Mouse (Mus musculus) 3T3-L1 (cell line): ENCODE results near the gene Necap2.
A peak's percentile ranks its signal among the peaks of the same experiment; 100 is the strongest.

Experiments
- DNase-seq: peaks from one replicate; pipeline ENCODE4 v3.0.0-alpha.2; 2015; ENCODE audit warnings: low read depth, low spot score

Necap2 gene

DNA sequence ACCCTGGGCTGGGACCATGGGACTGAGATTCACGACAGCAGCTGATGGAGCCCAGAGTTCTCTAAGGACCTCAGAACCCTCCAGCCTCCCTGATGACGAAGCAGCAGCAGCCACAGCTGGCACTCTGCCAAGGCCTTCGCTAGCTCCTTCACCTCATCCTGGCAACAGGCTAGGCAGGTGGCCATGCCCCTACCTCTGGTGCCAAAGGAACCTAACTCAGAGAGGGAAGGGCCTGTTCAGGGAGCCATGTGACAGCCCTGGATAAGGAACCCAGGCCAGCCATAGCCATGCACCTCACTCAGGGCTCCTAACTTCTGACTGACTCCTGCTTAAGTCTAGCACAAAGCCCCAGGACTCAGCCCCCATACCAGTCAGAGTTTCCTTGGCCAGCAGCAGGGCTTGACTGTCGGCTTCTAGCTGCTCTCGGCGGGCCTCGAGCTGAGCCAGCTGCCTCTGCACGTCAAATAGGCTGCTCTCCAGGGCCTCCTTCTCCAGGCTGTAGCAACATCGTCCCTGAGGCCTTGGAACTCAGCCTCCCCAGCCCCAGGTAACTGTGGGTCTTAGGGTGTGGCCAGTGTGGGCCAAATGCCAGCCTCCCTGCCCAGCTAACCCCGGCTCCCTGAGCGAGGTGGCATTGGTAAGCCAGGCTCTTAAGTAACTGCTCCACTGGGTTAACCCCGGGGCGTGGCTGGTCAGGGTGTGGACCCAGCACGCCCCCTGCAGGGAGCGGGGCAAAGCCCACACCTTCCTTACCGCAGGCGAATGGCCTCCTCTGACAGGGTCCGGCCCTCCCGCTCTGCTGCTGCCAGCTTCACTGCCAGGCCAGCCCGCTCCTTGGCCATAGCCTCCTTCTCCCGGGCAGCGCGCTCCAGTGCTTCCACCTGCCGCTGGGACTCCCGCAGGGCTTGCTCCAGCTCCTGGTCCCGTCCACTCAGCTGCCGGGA lies 44.3 kb downstream of the Necap2 start:
- DNase-seq, result no peak

DNA sequence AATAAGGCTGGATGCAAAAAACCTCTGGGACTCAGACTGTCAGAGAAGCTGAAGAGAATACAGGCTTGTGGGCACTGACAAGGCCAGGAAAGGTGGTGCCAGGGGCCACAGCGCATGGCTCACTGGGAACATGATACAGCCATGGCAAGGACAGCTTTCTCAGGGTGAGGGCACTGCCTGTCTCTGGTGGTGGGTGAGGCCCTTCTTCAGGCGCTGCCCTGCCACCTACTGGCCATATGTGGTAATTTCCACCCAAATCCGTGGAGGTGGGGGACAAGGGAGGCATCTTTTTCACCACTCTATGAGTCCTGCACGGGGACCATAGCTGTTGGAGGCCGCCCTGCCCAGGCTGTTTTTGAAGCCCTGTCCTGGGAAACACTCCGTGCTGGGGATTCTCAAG lies 46.4 kb downstream of the Necap2 start:
- peak; percentile 81 for DNase-seq

DNA sequence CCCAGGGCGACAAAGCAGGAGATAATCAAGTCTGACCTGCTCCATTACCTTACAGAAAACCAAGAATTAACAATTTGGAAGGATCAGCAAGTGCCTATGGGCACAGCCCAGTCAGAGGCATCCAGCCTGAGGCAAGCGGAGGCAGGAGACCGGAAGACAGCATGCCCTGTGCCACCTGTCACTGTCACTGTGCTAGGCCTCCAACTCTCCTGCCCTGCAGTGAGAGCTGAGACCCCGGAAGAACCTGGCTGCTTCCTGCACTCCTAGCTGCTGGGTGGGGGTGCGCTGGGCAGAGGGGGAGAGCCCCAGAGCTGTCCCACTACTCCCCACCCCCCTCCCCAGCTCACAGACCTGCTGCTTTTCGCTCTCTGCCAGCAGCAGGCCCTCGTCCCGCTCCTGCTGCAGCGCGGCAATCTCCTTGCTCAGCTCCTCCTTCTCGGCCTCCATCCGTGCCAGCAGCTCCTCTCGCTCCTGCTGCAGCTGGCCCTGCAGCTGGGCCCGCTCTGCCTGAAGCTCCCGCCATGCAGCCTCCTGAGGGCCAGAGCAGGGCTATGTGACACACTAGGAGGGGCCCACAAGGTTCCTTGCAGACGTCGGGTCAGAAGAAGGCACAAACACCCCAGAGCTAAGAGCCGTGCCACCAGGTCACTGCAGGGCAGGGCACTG lies 47.5 kb downstream of the Necap2 start:
- DNase-seq, result no peak

DNA sequence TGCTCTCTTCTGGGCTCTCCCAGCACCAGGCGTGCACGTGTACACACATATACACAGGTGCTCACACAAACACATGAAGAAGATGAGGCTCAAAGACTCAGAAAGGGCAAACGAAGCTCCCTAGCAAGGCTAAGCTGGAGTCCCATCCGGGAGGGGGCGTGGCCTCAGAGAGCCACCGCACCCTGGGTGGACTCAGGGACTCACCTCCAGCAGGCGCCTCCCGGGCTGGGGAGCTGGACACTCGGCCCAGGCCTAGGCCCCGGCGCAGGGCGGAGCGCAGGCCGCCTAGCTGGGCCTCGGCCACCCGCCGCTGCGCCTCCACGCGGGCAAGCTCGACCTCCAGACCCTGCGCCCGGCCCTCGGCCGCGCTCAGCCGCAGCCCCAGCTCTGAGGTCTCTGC lies 53.2 kb downstream of the Necap2 start:
- no peak for DNase-seq

DNA sequence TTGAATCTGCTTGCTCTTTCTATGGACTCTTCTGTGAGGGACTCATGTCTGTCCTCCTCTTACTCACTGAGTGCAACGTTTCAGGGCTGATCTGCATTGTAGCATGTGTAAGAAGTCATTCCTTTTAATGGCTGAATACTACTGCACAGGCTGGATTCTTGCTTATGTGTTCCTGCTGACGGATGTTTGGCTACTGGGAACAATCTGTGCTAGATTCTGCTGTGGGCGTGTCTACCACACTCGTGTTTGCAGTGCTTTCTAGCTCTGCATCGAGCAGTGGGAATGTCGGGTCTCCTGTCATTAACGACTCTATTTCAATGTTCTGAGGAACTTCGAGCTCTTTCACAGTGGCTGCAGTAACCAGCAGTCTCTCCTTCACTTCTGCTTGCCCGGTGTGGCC lies 54.1 kb downstream of the Necap2 start:
- DNase-seq, result no peak

DNA sequence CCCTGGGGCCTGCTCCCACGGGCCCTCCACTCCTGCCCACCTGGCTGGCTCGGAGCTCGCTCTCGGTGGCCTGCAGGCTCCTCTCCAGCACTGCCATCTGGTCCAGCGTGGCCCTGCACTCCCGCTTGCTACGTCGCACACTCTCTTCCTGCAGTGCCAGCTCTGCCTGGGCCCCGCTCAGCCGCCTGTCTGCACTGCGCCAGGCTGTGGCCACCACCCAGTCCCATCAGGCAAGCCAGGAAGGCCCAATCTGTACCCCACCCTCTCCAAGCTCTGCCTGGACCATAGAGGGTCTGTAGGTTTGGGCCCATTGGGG lies 56.6 kb downstream of the Necap2 start:
- DNase-seq, result no peak

DNA sequence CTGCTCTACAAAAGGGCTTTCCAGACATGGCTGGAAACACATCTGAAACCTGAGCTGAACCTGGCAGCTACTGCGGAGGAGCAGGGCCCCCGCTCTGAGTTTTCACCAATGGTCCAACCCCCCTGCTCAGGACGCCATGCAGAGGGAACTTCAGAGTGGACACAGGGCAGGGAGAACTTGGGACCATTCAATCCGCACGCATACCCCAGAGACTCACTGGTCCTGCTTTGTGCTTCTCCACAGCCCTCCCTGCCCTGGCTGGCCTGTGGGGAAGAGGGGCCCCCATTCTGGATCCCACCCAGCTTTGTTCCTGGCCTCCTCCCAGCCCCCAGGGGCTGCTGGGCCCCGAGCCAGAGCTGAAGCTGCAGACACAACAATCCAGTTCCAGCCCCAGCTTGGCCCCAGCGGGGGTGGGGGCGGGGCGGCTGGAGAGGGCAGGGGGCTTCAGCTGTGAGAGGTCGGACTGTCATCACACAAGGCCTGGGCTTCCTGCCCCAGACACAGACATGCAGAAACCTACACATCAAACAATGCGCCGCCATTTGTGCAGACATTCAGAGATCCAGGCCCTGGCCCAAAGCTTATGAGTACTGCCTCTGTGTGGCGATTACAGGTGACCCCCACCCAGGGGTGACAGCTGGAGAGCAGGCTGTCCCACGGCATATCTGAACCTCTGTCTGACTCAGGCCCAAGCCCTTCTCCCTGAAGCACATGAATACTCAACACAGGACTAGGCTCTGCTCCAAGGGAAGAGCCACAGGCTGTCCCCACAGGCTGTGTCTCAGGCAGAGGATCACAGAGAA lies 57.1 kb downstream of the Necap2 start:
- DNase-seq, result no peak

DNA sequence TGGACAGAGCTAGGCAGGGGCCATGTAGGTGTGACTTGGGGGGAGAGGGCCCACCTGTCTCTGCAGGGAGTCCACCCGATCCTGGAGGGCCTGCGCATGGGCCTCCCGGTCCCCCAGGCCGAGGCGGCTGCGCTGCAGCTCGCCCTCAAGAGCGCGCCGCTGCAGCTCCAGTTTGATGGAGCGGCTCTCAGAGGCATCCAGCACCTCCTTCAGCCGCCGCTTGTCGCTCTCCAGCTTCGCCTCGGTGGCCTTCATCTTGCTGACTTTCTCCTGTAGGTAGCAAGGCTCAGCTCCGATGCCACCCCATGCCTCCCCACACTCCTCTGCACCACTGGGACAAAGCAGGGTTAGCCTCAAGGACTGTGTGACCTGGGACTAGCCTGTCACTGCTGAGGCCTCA lies 57.9 kb downstream of the Necap2 start:
- DNase-seq, result no peak

DNA sequence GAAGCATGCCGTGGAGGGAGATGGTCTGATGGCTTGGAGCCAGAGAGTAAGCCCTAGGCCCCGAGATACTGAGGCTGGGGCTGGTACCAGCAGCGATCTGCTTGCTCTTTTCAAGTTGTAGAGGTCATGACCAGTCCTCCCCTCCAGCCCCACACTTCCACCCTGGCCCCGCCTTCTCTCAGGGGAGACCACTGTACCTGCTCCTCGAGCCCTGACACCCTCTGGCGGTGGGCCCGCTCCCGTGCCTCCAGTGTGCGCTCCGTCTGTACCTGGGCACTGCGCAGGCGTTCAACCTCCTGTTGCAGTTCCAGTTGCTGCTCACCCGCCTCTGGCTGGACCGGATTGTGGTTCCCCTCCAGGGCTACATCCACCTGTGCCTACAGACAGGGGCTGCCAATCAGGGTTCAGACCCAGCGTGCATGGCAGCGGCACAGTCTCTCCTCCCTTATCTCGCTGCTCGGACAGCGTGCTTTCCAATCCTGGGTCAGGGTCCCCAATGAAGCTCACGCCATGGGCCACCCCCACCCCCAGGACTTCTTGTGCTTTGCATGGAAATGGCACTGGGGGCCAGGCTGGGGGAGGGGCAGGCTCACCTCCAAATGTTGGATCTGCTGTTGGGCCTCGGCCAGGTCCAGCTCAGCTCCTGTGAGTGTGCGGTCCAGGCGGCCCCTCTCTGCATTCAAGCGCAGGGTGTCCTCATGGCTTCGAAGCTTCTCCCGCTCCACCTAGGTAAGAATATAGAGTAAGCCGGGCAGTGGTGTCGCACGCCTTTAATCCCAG lies 60.3 kb downstream of the Necap2 start:
- DNase-seq, result no peak
